Mouse (Mus musculus): Measurements from ENCODE around the gene Scand1. TPM values are rescaled to one million over a fixed set of nuclear protein-coding genes. Genes with fewer than 3 reads are reported as not detected.
A peak's percentile ranks its signal among the peaks of the same experiment; 100 is the strongest.

Scand1 gene
- polyA plus RNA-seq, 1 experiment from 2014 or later: 63.5 TPM

GRCm38 (mm10) chr2:156344775-156345532 is 32.5 kb upstream of the Scand1 start:
- 46% methylated on average over 12 of the region's 12 CpGs for WGBS
- H3K4me2 ChIP-seq (ENCODE audit: low read length): no peak overlapping the region
- H3K4me3 ChIP-seq (ENCODE audit: control insufficient read depth in 1 of 2, insufficient read depth in 1 of 2, low read depth in 1 of 2, low read length in 2 of 2): no peak overlapping the region
- H3K36me3 ChIP-seq (ENCODE audit: control insufficient read depth, insufficient read depth, low read length): no peaks in the 10 kb centered on the region
- H3K9ac ChIP-seq (ENCODE audit: low read length): no peak overlapping the region; the same call in 1 of the 2 replicates
- peaks cover 4 to 8% of the 10 kb centered on the region in 2 experiments for H3K4me1 ChIP-seq (ENCODE audit: control insufficient read depth in 2 of 2, insufficient read depth in 2 of 2, low read length in 2 of 2)
- H3K27ac ChIP-seq (replicated peaks in 1 of 2; ENCODE audit: control insufficient read depth in 1 of 2, insufficient read depth in 1 of 2, low read depth in 2 of 2, low read length in 2 of 2): peak overlapping the region in 1 of 2 experiments; percentile 5; a peak in 1 of 4 replicates
- H3K27me3 ChIP-seq (ENCODE audit: control insufficient read depth, insufficient read depth, low read length): no peaks in the 10 kb centered on the region
- H3K9me3 ChIP-seq (ENCODE audit: control insufficient read depth, low read length): no peaks in the 10 kb centered on the region
- no peak for ATAC-seq (ENCODE audit: insufficient number of reproducible peaks, insufficient read depth, low FRiP score, low read depth)

GRCm38 (mm10) chr2:156340078-156340477 is 27.6 kb upstream of the Scand1 start:
- H3K4me1 ChIP-seq (ENCODE audit: control insufficient read depth in 2 of 2, insufficient read depth in 2 of 2, low read length in 2 of 2): peaks cover 4 to 7% of the 10 kb centered on the region in 2 experiments
- no peak overlapping the region for H3K27ac ChIP-seq (replicated peaks in 1 of 2; ENCODE audit: control insufficient read depth in 1 of 2, insufficient read depth in 1 of 2, low read depth in 2 of 2, low read length in 2 of 2)
- no peak overlapping the region for H3K4me2 ChIP-seq (ENCODE audit: low read length)
- H3K36me3 ChIP-seq (ENCODE audit: control insufficient read depth, insufficient read depth, low read length): no peaks in the 10 kb centered on the region
- WGBS: 48% methylated on average over 4 of the region's 4 CpGs
- no peak overlapping the region for H3K4me3 ChIP-seq (ENCODE audit: control insufficient read depth in 1 of 2, insufficient read depth in 1 of 2, low read depth in 1 of 2, low read length in 2 of 2)
- no peak for ATAC-seq (ENCODE audit: insufficient number of reproducible peaks, insufficient read depth, low FRiP score, low read depth)
- no peak overlapping the region for H3K9ac ChIP-seq (ENCODE audit: low read length)
- no peaks in the 10 kb centered on the region for H3K9me3 ChIP-seq (ENCODE audit: control insufficient read depth, low read length)
- H3K27me3 ChIP-seq (ENCODE audit: control insufficient read depth, insufficient read depth, low read length): no peaks in the 10 kb centered on the region

- H3K4me2 ChIP-seq (ENCODE audit: low read length): no peak overlapping the region
- no peaks in the 10 kb centered on the region for H3K4me1 ChIP-seq (ENCODE audit: control insufficient read depth in 2 of 2, insufficient read depth in 2 of 2, low read length in 2 of 2)
- no peak overlapping the region for H3K4me3 ChIP-seq (ENCODE audit: control insufficient read depth in 1 of 2, insufficient read depth in 1 of 2, low read depth in 1 of 2, low read length in 2 of 2)
- no peaks in the 10 kb centered on the region for H3K27me3 ChIP-seq (ENCODE audit: control insufficient read depth, insufficient read depth, low read length)
- H3K27ac ChIP-seq (replicated peaks in 1 of 2; ENCODE audit: control insufficient read depth in 1 of 2, insufficient read depth in 1 of 2, low read depth in 2 of 2, low read length in 2 of 2): no peak overlapping the region
- 70% methylated on average over 7 of the region's 7 CpGs for WGBS
- ATAC-seq (ENCODE audit: insufficient number of reproducible peaks, insufficient read depth, low FRiP score, low read depth): no peak
- H3K36me3 ChIP-seq (ENCODE audit: control insufficient read depth, insufficient read depth, low read length): no peaks in the 10 kb centered on the region
- H3K9me3 ChIP-seq (ENCODE audit: control insufficient read depth, low read length): no peaks in the 10 kb centered on the region
- no peak overlapping the region for H3K9ac ChIP-seq (ENCODE audit: low read length)
These were observed 19.0 kb upstream of the Scand1 start for GRCm38 (mm10) chr2:156331446-156331965.

GRCm38 (mm10) chr2:156330681-156331080 is 18.2 kb upstream of the Scand1 start:
- Histone ChIP-seq H3K27me3 (ENCODE audit: control insufficient read depth, insufficient read depth, low read length) (no peaks in the 10 kb centered on the region), H3K9me3 (ENCODE audit: control insufficient read depth, low read length) (no peaks in the 10 kb centered on the region), H3K9ac (ENCODE audit: low read length) (no peak overlapping the region), H3K4me3 (ENCODE audit: control insufficient read depth in 1 of 2, insufficient read depth in 1 of 2, low read depth in 1 of 2, low read length in 2 of 2) (no peak overlapping the region), H3K36me3 (ENCODE audit: control insufficient read depth, insufficient read depth, low read length) (no peaks in the 10 kb centered on the region), H3K4me1 (ENCODE audit: control insufficient read depth in 2 of 2, insufficient read depth in 2 of 2, low read length in 2 of 2) (no peaks in the 10 kb centered on the region), H3K4me2 (ENCODE audit: low read length) (no peak overlapping the region), H3K27ac (replicated peaks in 1 of 2; ENCODE audit: control insufficient read depth in 1 of 2, insufficient read depth in 1 of 2, low read depth in 2 of 2, low read length in 2 of 2) (no peak overlapping the region)
- WGBS: 77% methylated on average over 1 of the region's 1 CpGs
- no peak for ATAC-seq (ENCODE audit: insufficient number of reproducible peaks, insufficient read depth, low FRiP score, low read depth)

- no peaks in the 10 kb centered on the region for H3K27me3 ChIP-seq (ENCODE audit: control insufficient read depth, insufficient read depth, low read length)
- H3K4me1 ChIP-seq (ENCODE audit: control insufficient read depth in 2 of 2, insufficient read depth in 2 of 2, low read length in 2 of 2): peaks cover 6 to 16% of the 10 kb centered on the region in 2 experiments
- H3K36me3 ChIP-seq (ENCODE audit: control insufficient read depth, insufficient read depth, low read length): no peaks in the 10 kb centered on the region
- no peak overlapping the region; the same call in 1 of the 2 replicates for H3K9ac ChIP-seq (ENCODE audit: low read length)
- H3K27ac ChIP-seq (replicated peaks in 1 of 2; ENCODE audit: control insufficient read depth in 1 of 2, insufficient read depth in 1 of 2, low read depth in 2 of 2, low read length in 2 of 2): peak overlapping the region; percentile 21 to 59
- 14% methylated on average over 5 of the region's 5 CpGs for WGBS
- no peak overlapping the region for H3K4me3 ChIP-seq (ENCODE audit: control insufficient read depth in 1 of 2, insufficient read depth in 1 of 2, low read depth in 1 of 2, low read length in 2 of 2)
- 0 out of 2 replicates have a peak, but pooled peaks have one; percentile 58 for ATAC-seq (ENCODE audit: insufficient number of reproducible peaks, insufficient read depth, low FRiP score, low read depth)
- peak overlapping the region; percentile 22 for H3K4me2 ChIP-seq (ENCODE audit: low read length)
- H3K9me3 ChIP-seq (ENCODE audit: control insufficient read depth, low read length): no peaks in the 10 kb centered on the region
These were observed 12.2 kb upstream of the Scand1 start for GRCm38 (mm10) chr2:156324681-156325080.

- Histone ChIP-seq H3K4me2 (ENCODE audit: low read length) (peak overlapping the region; percentile 22), H3K27ac (replicated peaks in 1 of 2; ENCODE audit: control insufficient read depth in 1 of 2, insufficient read depth in 1 of 2, low read depth in 2 of 2, low read length in 2 of 2) (peak overlapping the region; percentile 21 to 59), H3K27me3 (ENCODE audit: control insufficient read depth, insufficient read depth, low read length) (no peaks in the 10 kb centered on the region), H3K4me1 (ENCODE audit: control insufficient read depth in 2 of 2, insufficient read depth in 2 of 2, low read length in 2 of 2) (peaks cover 6 to 16% of the 10 kb centered on the region in 2 experiments), H3K36me3 (ENCODE audit: control insufficient read depth, insufficient read depth, low read length) (no peaks in the 10 kb centered on the region), H3K4me3 (ENCODE audit: control insufficient read depth in 1 of 2, insufficient read depth in 1 of 2, low read depth in 1 of 2, low read length in 2 of 2) (no peak overlapping the region), H3K9me3 (ENCODE audit: control insufficient read depth, low read length) (no peaks in the 10 kb centered on the region), H3K9ac (ENCODE audit: low read length) (no peak overlapping the region)
- 14% methylated on average over 6 of the region's 6 CpGs for WGBS
- peak; percentile 60 for ATAC-seq (ENCODE audit: insufficient number of reproducible peaks, insufficient read depth, low FRiP score, low read depth)
These were observed 11.6 kb upstream of the Scand1 start for GRCm38 (mm10) chr2:156324116-156324588.

GRCm38 (mm10) chr2:156321538-156321937 is 9.0 kb upstream of the Scand1 start:
- H3K9ac ChIP-seq (ENCODE audit: low read length): no peak overlapping the region
- H3K36me3 ChIP-seq (ENCODE audit: control insufficient read depth, insufficient read depth, low read length): no peaks in the 10 kb centered on the region
- no peaks in the 10 kb centered on the region for H3K9me3 ChIP-seq (ENCODE audit: control insufficient read depth, low read length)
- H3K27ac ChIP-seq (replicated peaks in 1 of 2; ENCODE audit: control insufficient read depth in 1 of 2, insufficient read depth in 1 of 2, low read depth in 2 of 2, low read length in 2 of 2): no peak overlapping the region
- WGBS: 81% methylated on average over 6 of the region's 6 CpGs
- no peak overlapping the region for H3K4me3 ChIP-seq (ENCODE audit: control insufficient read depth in 1 of 2, insufficient read depth in 1 of 2, low read depth in 1 of 2, low read length in 2 of 2)
- no peak for ATAC-seq (ENCODE audit: insufficient number of reproducible peaks, insufficient read depth, low FRiP score, low read depth)
- H3K4me1 ChIP-seq (ENCODE audit: control insufficient read depth in 2 of 2, insufficient read depth in 2 of 2, low read length in 2 of 2): peaks cover 6 to 16% of the 10 kb centered on the region in 2 experiments
- H3K27me3 ChIP-seq (ENCODE audit: control insufficient read depth, insufficient read depth, low read length): no peaks in the 10 kb centered on the region
- H3K4me2 ChIP-seq (ENCODE audit: low read length): no peak overlapping the region
